Mouse (Mus musculus) hindbrain, postnatal 0 days (tissue): ENCODE measurements around the gene Brd2. TPM values are rescaled to one million over a fixed set of nuclear protein-coding genes. Genes with fewer than 3 reads are reported as not detected.

Experiments
- ATAC-seq: fragments of 200-750 bp; cut with Nextera tagmentation; 2 replicates; pipeline ENCODE4 v1.8.0; 2017; ENCODE audit warnings: mild to moderate bottlenecking, moderate TSS enrichment, moderate library complexity
- DNase-seq: peaks from one replicate; pipeline ENCODE4 v3.0.0-alpha.2; 2015; ENCODE audit warnings: low spot score
- H3K27ac ChIP-seq: fragments of 300-500 bp; sonication (generic); 2 replicates; pipeline ENCODE4 v1.5.1; 2014; ENCODE audit warnings: mild to moderate bottlenecking
- H3K27me3 ChIP-seq: fragments of 300-500 bp; sonication (generic); 2 replicates; pipeline ENCODE4 v1.6.1; 2014; ENCODE audit warnings: low read length, mixed read lengths; ENCODE audit not compliant: insufficient read depth
- H3K36me3 ChIP-seq: fragments of 300-500 bp; sonication (generic); 2 replicates; pipeline ENCODE4 v1.6.1; 2014; ENCODE audit warnings: low read length, mixed read lengths; ENCODE audit not compliant: insufficient read depth
- H3K4me1 ChIP-seq: fragments of 300-500 bp; sonication (generic); 2 replicates; pipeline ENCODE4 v1.6.1; 2014; ENCODE audit warnings: antibody characterized with exemption, low read length, mixed read lengths; ENCODE audit not compliant: insufficient read depth
- H3K4me2 ChIP-seq: fragments of 300-500 bp; sonication (generic); 2 replicates; pipeline ENCODE4 v1.6.1; 2014; ENCODE audit warnings: low read depth, mild to moderate bottlenecking, low read length, moderate library complexity, mixed read lengths
- H3K4me3 ChIP-seq: fragments of 300-500 bp; sonication (generic); 2 replicates; pipeline ENCODE4 v1.5.1; 2014; ENCODE audit warnings: low read length
- H3K9ac ChIP-seq: fragments of 300-500 bp; sonication (generic); replicated peaks from 2 replicates; pipeline ENCODE4 v1.6.1; 2014; ENCODE audit warnings: mild to moderate bottlenecking, low read length, moderate library complexity, mixed read lengths
- H3K9me3 ChIP-seq: fragments of 300-500 bp; sonication (generic); 2 replicates; pipeline ENCODE4 v1.6.1; 2016; ENCODE audit warnings: low read length, mixed read lengths
- CTCF ChIP-seq: IDR thresholded peaks from 2 replicates; pipeline ENCODE4 v1.5.1; 2016; ENCODE audit warnings: antibody characterized with exemption, control low read depth, low read depth
- WGBS: fragments of 180-500 bp; shearing (Covaris S2); extraction: QIAGEN DNeasy Blood & Tissue Kit; methylation state at CpG from one replicate; pipeline ENCODE4 v1.1.7; 2014; 5-methylcytosine and 5-hydroxymethylcytosine counted together
- polyA plus RNA-seq: library from polyadenylated mRNA; unstranded; fragments of >200 nt; fragmentation: Nextera tagmentation; extraction: Ambion mirVana; gene quantifications from 2 replicates; pipeline ENCODE4 v1.2.1, GENCODE M21; 2015
- total RNA-seq: library from RNA; depleted of rRNA; stranded (reverse); fragments of >200 nt; gene quantifications from 2 replicates; pipeline ENCODE4 v1.2.3, GENCODE M21; 2014; rRNA removed

The Brd2 gene
- 180 and 195 TPM in 2 replicates for total RNA-seq
- 101 and 108 TPM in 2 replicates for polyA plus RNA-seq

DNA sequence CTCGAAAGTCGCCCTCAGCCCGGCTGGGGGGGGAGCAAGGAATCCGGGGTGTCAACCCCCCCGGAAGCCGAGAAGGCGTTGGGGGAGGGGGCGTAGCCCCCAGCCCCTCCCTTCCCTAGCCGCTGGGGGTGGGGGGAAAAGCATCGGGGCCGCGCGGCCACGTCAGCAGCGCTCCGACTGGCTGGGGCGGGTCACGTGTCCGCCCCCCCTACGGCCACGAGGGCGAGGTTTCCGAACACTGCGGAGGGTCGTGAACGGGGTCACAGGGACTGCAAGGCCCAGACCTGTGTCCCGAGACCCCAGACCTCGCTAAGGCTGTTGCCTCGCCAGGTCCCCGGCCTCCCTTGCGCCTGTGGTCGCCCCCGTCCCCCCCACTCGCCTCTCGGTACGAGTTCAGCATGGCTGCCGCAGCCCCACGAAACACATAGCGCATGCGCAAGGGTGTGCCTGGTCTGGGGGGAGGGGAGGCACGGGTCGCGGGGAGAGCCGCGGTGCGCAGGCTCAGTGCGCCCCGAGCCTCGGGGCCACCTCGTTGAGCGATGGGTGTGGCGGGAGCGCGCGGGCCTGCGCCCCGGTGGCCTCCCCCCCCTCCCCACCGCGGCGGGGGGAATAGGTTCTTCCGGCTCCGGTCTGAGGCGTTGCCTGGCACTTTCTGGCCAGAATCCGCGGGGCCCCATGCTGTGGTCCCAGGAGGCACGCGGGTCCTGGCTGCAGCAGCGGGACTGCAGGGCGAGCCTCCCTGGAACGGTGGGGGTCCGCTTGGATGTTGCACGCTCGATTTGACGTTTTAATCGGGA, at the start of gene Brd2:
Gene Brd2, minus strand, starts transcription at position 447 of the 797 bp plus-strand sequence.
- no peaks in the 10 kb centered on the region for H3K27me3 ChIP-seq
- under 1% methylated on average over 69 of the region's 75 CpGs for WGBS
- H3K4me1 ChIP-seq = no peaks in the 10 kb centered on the region
- peak within 1 kb of the TSS; percentile 100 for H3K27ac ChIP-seq
- no peak for TF ChIP-seq CTCF
- H3K4me2 ChIP-seq = peak within 1 kb of the TSS; percentile 98
- H3K36me3 ChIP-seq = no peaks in the 10 kb centered on the region
- DNase-seq (peak; percentile 98), ATAC-seq (peak; percentile 55)
- peak within 1 kb of the TSS; percentile 91 for H3K4me3 ChIP-seq
- no peaks in the 10 kb centered on the region for H3K9me3 ChIP-seq
- H3K9ac ChIP-seq = peak within 1 kb of the TSS; percentile 95

DNA sequence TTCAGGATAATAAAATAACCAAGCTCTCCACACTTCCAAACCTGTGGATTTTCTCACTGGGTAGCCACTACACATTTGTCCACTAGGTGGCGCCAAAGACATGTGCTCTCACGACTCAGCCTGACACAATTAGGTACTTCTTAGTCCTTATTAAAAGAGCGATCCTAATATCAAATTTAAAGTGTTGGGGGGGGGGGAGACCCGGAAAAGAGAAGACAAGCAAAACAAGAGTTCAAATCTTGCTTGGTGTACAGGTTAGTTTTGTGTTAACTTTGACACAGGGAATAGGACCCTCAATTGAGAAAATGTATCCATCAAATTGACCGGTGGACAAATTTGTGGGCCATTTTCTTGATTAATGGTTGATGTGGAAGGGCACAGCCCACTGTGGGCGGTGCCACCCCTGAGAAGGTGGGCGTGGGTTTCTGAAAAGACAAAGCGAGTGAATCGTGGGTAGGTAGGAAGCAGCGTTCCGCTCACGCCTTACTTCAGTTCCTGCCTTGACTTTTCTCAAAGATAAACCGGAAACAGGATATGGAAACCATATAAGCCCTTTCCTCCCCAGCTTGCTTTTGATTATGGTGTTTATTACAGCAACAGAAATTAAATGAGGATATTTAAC, 48.6 kb upstream of the Brd2 start:
- Histone ChIP-seq H3K9ac (no peak overlapping the region), H3K36me3 (no peaks in the 10 kb centered on the region), H3K27ac (no peak overlapping the region), H3K4me3 (no peak overlapping the region), H3K4me1 (no peaks in the 10 kb centered on the region), H3K27me3 (no peaks in the 10 kb centered on the region), H3K9me3 (0 out of 2 replicates have a peak, but pooled peaks cover 3% of the 10 kb centered on the region), H3K4me2 (no peak overlapping the region)
- peak; percentile 89 for DNase-seq
- peak; percentile 95 for TF ChIP-seq CTCF
- 0 out of 2 replicates have a peak, but pooled peaks have one; percentile 58 for ATAC-seq
- 40% methylated on average over 13 of the region's 13 CpGs for WGBS

DNA sequence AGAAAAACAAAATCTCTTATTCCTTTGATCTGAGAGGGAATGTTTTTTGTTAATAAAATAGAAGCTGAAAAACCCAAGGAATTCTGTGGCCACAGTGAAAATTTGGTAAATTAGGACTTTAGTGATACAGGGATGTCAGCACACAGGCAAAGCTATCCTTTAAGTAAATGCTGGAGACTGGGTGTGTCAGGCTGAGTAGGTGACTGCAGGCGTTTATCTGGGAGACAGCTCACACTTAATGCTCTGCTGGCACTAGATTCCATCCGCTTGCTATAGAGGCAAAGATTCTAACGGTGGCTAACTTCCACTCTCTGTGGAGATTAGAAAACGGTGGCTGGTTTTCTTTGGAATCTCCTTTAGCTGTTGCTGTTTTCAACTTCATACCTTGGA, 48.0 kb upstream of the Brd2 start:
- H3K9me3 ChIP-seq = 0 out of 2 replicates have a peak, but pooled peaks cover 3% of the 10 kb centered on the region
- H3K4me1 ChIP-seq = no peaks in the 10 kb centered on the region
- no peaks in the 10 kb centered on the region for H3K36me3 ChIP-seq
- TF ChIP-seq CTCF = no peak
- WGBS = 28% methylated on average over 4 of the region's 4 CpGs
- no peak overlapping the region for H3K4me2 ChIP-seq
- ATAC-seq = no peak
- no peak overlapping the region for H3K9ac ChIP-seq
- DNase-seq = no peak
- H3K27ac ChIP-seq = no peak overlapping the region
- no peak overlapping the region for H3K4me3 ChIP-seq
- no peaks in the 10 kb centered on the region for H3K27me3 ChIP-seq

DNA sequence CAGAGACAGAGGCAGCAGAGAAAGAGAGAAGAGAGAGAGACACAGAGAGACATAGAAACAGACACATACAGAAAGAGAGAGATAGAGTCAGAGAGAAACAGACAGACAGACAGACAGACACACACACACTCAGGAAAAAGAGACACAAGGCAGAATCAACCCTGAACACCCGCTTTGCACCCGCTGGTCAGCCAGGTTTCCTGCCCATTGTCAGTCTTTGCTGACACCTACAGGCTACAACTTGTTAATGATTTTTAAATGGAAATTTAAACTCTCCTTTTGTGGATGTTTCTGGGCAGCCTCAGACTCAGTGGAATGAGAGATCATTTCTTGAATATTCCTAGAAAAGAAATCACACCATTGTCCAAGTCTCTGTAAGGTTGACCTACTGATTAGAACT, 46.8 kb upstream of the Brd2 start:
- 0% methylated on average over 2 of the region's 2 CpGs for WGBS
- H3K4me1 ChIP-seq = no peaks in the 10 kb centered on the region
- no peak overlapping the region for H3K27ac ChIP-seq
- no peak for ATAC-seq
- no peak overlapping the region for H3K9ac ChIP-seq
- no peaks in the 10 kb centered on the region for H3K36me3 ChIP-seq
- H3K4me2 ChIP-seq = no peak overlapping the region
- peak; percentile 75 for TF ChIP-seq CTCF
- peak; percentile 74 for DNase-seq
- no peak overlapping the region for H3K4me3 ChIP-seq
- H3K9me3 ChIP-seq = 0 out of 2 replicates have a peak, but pooled peaks cover 3% of the 10 kb centered on the region
- no peaks in the 10 kb centered on the region for H3K27me3 ChIP-seq

DNA sequence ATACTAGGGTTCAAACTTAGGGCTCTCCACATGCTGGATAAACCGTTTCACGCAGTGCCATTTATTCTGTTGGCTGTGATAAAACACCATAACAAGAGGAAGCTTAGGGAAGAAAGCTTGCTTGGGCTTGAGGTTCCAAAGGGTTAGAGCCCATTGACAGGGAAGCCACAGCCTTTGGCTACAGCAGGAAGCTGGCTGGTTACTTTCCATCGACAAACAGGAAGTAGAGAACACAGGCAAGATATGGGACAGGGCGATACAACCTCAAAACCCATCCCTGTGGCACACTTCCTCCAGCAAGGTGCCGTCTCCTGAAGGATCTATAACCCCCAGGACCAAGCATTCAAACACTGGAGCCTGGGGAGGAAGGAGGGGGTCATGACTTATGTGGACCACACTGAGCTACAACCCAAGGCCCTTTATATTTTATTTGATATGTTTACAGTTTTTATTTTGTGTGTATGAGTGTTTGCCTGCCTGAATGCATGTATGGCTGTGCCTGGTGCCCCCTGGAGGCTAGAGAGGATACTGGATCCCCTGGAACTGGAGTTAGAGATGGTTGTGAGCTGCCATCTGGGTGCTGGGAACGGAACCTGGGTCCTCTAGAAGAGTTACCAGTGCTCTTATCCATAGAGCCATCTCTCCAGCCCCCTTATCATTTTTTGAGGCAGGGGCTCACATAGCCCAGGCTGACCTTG, 42.7 kb upstream of the Brd2 start:
- no peak for TF ChIP-seq CTCF
- no peak overlapping the region for H3K9ac ChIP-seq
- no peaks in the 10 kb centered on the region for H3K9me3 ChIP-seq
- no peak overlapping the region for H3K4me3 ChIP-seq
- 82% methylated on average over 6 of the region's 6 CpGs for WGBS
- H3K27ac ChIP-seq = no peak overlapping the region
- no peaks in the 10 kb centered on the region for H3K4me1 ChIP-seq
- no peaks in the 10 kb centered on the region for H3K27me3 ChIP-seq
- DNase-seq = no peak
- H3K4me2 ChIP-seq = no peak overlapping the region
- no peak for ATAC-seq
- H3K36me3 ChIP-seq = no peaks in the 10 kb centered on the region

DNA sequence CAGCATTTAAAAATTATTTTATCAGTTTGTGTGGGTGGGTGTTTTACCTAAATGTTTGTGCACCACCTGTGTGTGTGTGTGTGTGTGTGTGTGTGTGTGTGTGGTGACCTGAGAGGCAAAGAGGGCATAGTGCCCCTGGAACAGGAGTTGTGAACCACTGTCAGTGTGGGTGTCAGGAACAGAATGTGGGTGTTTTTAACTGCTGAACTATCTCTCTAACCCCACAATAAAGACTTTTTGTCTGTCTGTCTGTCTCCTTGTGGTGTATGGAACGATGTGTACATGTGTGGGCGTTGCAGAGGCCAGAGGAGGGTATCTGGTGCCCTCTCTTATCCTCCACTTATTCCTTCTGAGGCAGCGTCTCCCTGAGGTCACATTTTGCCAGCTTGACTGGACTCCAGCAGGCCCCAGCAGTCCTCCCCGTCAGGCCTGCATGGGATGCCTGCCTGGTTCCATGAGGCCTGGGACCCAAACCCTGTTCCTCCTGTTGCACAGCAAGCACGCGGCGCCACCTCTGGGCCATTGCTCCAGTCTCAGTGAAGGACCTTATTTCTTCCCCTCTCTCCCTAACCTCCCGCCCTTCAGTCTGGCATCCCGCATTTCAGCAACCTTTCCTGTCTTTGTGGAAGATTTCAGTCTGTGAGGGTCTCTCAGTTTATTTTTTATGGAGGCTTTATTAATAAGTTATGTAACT, 41.9 kb upstream of the Brd2 start:
- 43% methylated on average over 9 of the region's 9 CpGs for WGBS
- ATAC-seq (no peak), DNase-seq (no peak)
- Histone ChIP-seq H3K9me3 (no peaks in the 10 kb centered on the region), H3K27ac (no peak overlapping the region), H3K27me3 (no peaks in the 10 kb centered on the region), H3K4me1 (no peaks in the 10 kb centered on the region), H3K4me3 (no peak overlapping the region), H3K4me2 (no peak overlapping the region), H3K36me3 (no peaks in the 10 kb centered on the region), H3K9ac (no peak overlapping the region)
- TF ChIP-seq CTCF = peak; percentile 38
